Mouse (Mus musculus) forebrain, postnatal 0 days (tissue): ENCODE results near the gene Hspb7. TPM values are rescaled to one million over a fixed set of nuclear protein-coding genes. Genes with fewer than 3 reads are reported as not detected.

Source experiments
- ATAC-seq: fragments of 200-750 bp; cut with Nextera tagmentation; 2 replicates; pipeline ENCODE4 v1.8.0; 2017; ENCODE audit warnings: mild to moderate bottlenecking, moderate library complexity
- DNase-seq: peaks from one replicate; pipeline ENCODE4 v3.0.0-alpha.2; 2015
- H3K27ac ChIP-seq: fragments of 300-500 bp; sonication (generic); 2 replicates; pipeline ENCODE4 v1.5.1; 2014; ENCODE audit warnings: low read depth, mild to moderate bottlenecking, antibody characterized with exemption, low read length, moderate library complexity, mixed read lengths
- H3K27me3 ChIP-seq: fragments of 300-500 bp; sonication (generic); 2 replicates; pipeline ENCODE4 v1.6.1; 2014; ENCODE audit warnings: mild to moderate bottlenecking, low read length, mixed read lengths; ENCODE audit not compliant: insufficient read depth
- H3K36me3 ChIP-seq: fragments of 300-500 bp; sonication (generic); 2 replicates; pipeline ENCODE4 v1.6.1; 2014; ENCODE audit warnings: mild to moderate bottlenecking, moderate library complexity; ENCODE audit not compliant: insufficient read depth
- H3K4me1 ChIP-seq: fragments of 300-500 bp; sonication (generic); 2 replicates; pipeline ENCODE4 v1.6.1; 2014; ENCODE audit warnings: antibody characterized with exemption; ENCODE audit not compliant: insufficient read depth
- H3K4me2 ChIP-seq: fragments of 300-500 bp; sonication (generic); 2 replicates; pipeline ENCODE4 v1.6.1; 2014; ENCODE audit warnings: low read depth, mild to moderate bottlenecking, moderate library complexity
- H3K4me3 ChIP-seq: fragments of 300-500 bp; sonication (generic); 2 replicates; pipeline ENCODE4 v1.5.1; 2014; ENCODE audit warnings: low read depth, low read length, mixed read lengths
- H3K9ac ChIP-seq: fragments of 300-500 bp; sonication (generic); 2 replicates; pipeline ENCODE4 v1.6.1; 2014; ENCODE audit warnings: mild to moderate bottlenecking
- H3K9me3 ChIP-seq: fragments of 300-500 bp; sonication (generic); 2 replicates; pipeline ENCODE4 v1.6.1; 2016; ENCODE audit warnings: low read length
- CTCF ChIP-seq: sonication (generic); IDR thresholded peaks from 2 replicates; pipeline ENCODE4 v1.5.1; 2016; ENCODE audit warnings: antibody characterized with exemption, control low read depth, low read depth
- WGBS: fragments of 180-500 bp; shearing (Covaris S2); extraction: QIAGEN DNeasy Blood & Tissue Kit; methylation state at CpG from one replicate; pipeline ENCODE4 v1.1.7; 2014; 5-methylcytosine and 5-hydroxymethylcytosine counted together
- polyA plus RNA-seq: library from polyadenylated mRNA; unstranded; fragments of >200 nt; fragmentation: Nextera tagmentation; extraction: Ambion mirVana; gene quantifications from 2 replicates; pipeline ENCODE4 v1.2.1, GENCODE M21; 2015
- total RNA-seq: library from RNA; depleted of rRNA; stranded (reverse); fragments of >200 nt; gene quantifications from 2 replicates; pipeline ENCODE4 v1.2.3, GENCODE M21; 2014

Gene Hspb7
- total and polyA plus RNA-seq, 2 experiments from 2014 or later, result not detected

GRCm38 (mm10) chr4:141461576-141461975 is 41.0 kb downstream of the Hspb7 start:
- no peak overlapping the region for H3K9ac ChIP-seq
- ATAC-seq, result no peak
- peaks cover 58% of the 10 kb centered on the region for H3K36me3 ChIP-seq

GRCm38 (mm10) chr4:141463472-141463871 is 42.9 kb downstream of the Hspb7 start:
- Histone ChIP-seq H3K9ac (no peak overlapping the region), H3K4me2 (no peak overlapping the region), H3K9me3 (no peaks in the 10 kb centered on the region), H3K27me3 (no peaks in the 10 kb centered on the region), H3K27ac (no peak overlapping the region), H3K4me1 (no peaks in the 10 kb centered on the region), H3K4me3 (no peak overlapping the region), H3K36me3 (peaks cover 74% of the 10 kb centered on the region)
- ATAC-seq, result no peak
- TF ChIP-seq CTCF, result no peak
- WGBS, result 84% methylated on average over 14 of the region's 14 CpGs
- DNase-seq, result no peak

More at GRCm38 (mm10) chr4:141461576-141461975, 41.0 kb downstream of the Hspb7 start:
- no peaks in the 10 kb centered on the region for H3K27me3 ChIP-seq
- no peaks in the 10 kb centered on the region for H3K9me3 ChIP-seq
- H3K4me1 ChIP-seq, result no peaks in the 10 kb centered on the region
- TF ChIP-seq CTCF, result no peak
- H3K4me3 ChIP-seq, result no peak overlapping the region
- H3K4me2 ChIP-seq, result no peak overlapping the region
- DNase-seq, result no peak
- no peak overlapping the region for H3K27ac ChIP-seq
- WGBS, result 85% methylated on average over 12 of the region's 12 CpGs

- H3K9me3 ChIP-seq, result no peaks in the 10 kb centered on the region
- ATAC-seq (no peak), DNase-seq (no peak)
- no peak overlapping the region for H3K4me2 ChIP-seq
- TF ChIP-seq CTCF, result no peak
- no peak overlapping the region for H3K27ac ChIP-seq
- H3K9ac ChIP-seq, result no peak overlapping the region
- 80% methylated on average over 16 of the region's 16 CpGs for WGBS
- peaks cover 84% of the 10 kb centered on the region for H3K36me3 ChIP-seq
- no peaks in the 10 kb centered on the region for H3K27me3 ChIP-seq
- no peaks in the 10 kb centered on the region for H3K4me1 ChIP-seq
- H3K4me3 ChIP-seq, result no peak overlapping the region
Measured at GRCm38 (mm10) chr4:141464722-141465121, 44.1 kb downstream of the Hspb7 start.

- H3K4me3 ChIP-seq, result no peak overlapping the region
- DNase-seq (no peak), ATAC-seq (no peak)
- WGBS, result 90% methylated on average over 34 of the region's 34 CpGs
- no peak overlapping the region for H3K4me2 ChIP-seq
- TF ChIP-seq CTCF, result no peak
- no peaks in the 10 kb centered on the region for H3K9me3 ChIP-seq
- no peak overlapping the region for H3K27ac ChIP-seq
- no peaks in the 10 kb centered on the region for H3K27me3 ChIP-seq
- peaks cover 90% of the 10 kb centered on the region for H3K36me3 ChIP-seq
- no peak overlapping the region for H3K9ac ChIP-seq
- no peaks in the 10 kb centered on the region for H3K4me1 ChIP-seq
Measured at GRCm38 (mm10) chr4:141465512-141466288, 45.1 kb downstream of the Hspb7 start.

- Histone ChIP-seq H3K9ac (no peak overlapping the region), H3K27me3 (no peaks in the 10 kb centered on the region), H3K36me3 (peaks cover 96% of the 10 kb centered on the region), H3K4me3 (no peak overlapping the region), H3K4me1 (no peaks in the 10 kb centered on the region), H3K4me2 (no peak overlapping the region), H3K9me3 (no peaks in the 10 kb centered on the region), H3K27ac (no peak overlapping the region)
- no peak for TF ChIP-seq CTCF
- 91% methylated on average over 16 of the region's 16 CpGs for WGBS
- DNase-seq (no peak), ATAC-seq (no peak)
Measured at GRCm38 (mm10) chr4:141466289-141466795, 45.8 kb downstream of the Hspb7 start.

- no peaks in the 10 kb centered on the region for H3K4me1 ChIP-seq
- no peak for DNase-seq
- H3K27me3 ChIP-seq, result no peaks in the 10 kb centered on the region
- no peak overlapping the region for H3K4me2 ChIP-seq
- no peak overlapping the region for H3K9ac ChIP-seq
- no peak overlapping the region for H3K27ac ChIP-seq
- H3K4me3 ChIP-seq, result no peak overlapping the region
- H3K9me3 ChIP-seq, result no peaks in the 10 kb centered on the region
- WGBS, result 78% methylated on average over 15 of the region's 15 CpGs
- peaks cover 97% of the 10 kb centered on the region for H3K36me3 ChIP-seq
- peak; percentile 51 for TF ChIP-seq CTCF
- ATAC-seq, result peak; percentile 5; the same call in 1 of the 2 replicates
Measured at GRCm38 (mm10) chr4:141466844-141467580, 46.4 kb downstream of the Hspb7 start.

GRCm38 (mm10) chr4:141467581-141467927 is 47.0 kb downstream of the Hspb7 start:
- no peak for TF ChIP-seq CTCF
- no peak for ATAC-seq
- no peaks in the 10 kb centered on the region for H3K9me3 ChIP-seq
- no peak overlapping the region for H3K9ac ChIP-seq
- H3K27ac ChIP-seq, result no peak overlapping the region
- no peaks in the 10 kb centered on the region for H3K27me3 ChIP-seq
- H3K4me3 ChIP-seq, result no peak overlapping the region
- H3K36me3 ChIP-seq, result peaks cover 97% of the 10 kb centered on the region
- 80% methylated on average over 6 of the region's 6 CpGs for WGBS
- no peak for DNase-seq
- H3K4me2 ChIP-seq, result no peak overlapping the region
- H3K4me1 ChIP-seq, result no peaks in the 10 kb centered on the region
